Mouse (Mus musculus) heart, embryonic 12.5 days (tissue): ENCODE results near the gene Mcts2. TPM values are rescaled to one million over a fixed set of nuclear protein-coding genes. Genes with fewer than 3 reads are reported as not detected.

ENCODE experiments used
- ATAC-seq: fragments of 200-750 bp; cut with Nextera tagmentation; 2 replicates; pipeline ENCODE4 v1.8.0; 2017; ENCODE audit warnings: moderate TSS enrichment, moderate library complexity; ENCODE audit not compliant: insufficient number of reproducible peaks, low FRiP score
- H3K27ac ChIP-seq: fragments of 300-500 bp; sonication (generic); 2 replicates; pipeline ENCODE4 v1.5.1; 2016; ENCODE audit warnings: mild to moderate bottlenecking, moderate library complexity; ENCODE audit not compliant: poor library complexity, severe bottlenecking
- H3K27me3 ChIP-seq: fragments of 300-500 bp; sonication (generic); replicated peaks from 2 replicates; pipeline ENCODE4 v1.6.1; 2016; ENCODE audit warnings: mild to moderate bottlenecking, moderate library complexity
- H3K36me3 ChIP-seq: fragments of 300-500 bp; sonication (generic); 2 replicates; pipeline ENCODE4 v1.6.1; 2016; ENCODE audit warnings: mild to moderate bottlenecking, moderate library complexity
- H3K4me1 ChIP-seq: fragments of 300-500 bp; sonication (generic); replicated peaks from 2 replicates; pipeline ENCODE4 v1.6.1; 2016; ENCODE audit warnings: mild to moderate bottlenecking
- H3K4me2 ChIP-seq: fragments of 300-500 bp; sonication (generic); 2 replicates; pipeline ENCODE4 v1.6.1; 2016; ENCODE audit warnings: mild to moderate bottlenecking, moderate library complexity
- H3K4me3 ChIP-seq: fragments of 300-500 bp; sonication (generic); 2 replicates; pipeline ENCODE4 v1.5.1; 2016; ENCODE audit warnings: mild to moderate bottlenecking
- H3K9ac ChIP-seq: fragments of 300-500 bp; sonication (generic); 2 replicates; pipeline ENCODE4 v1.6.1; 2016; ENCODE audit warnings: mild to moderate bottlenecking, moderate library complexity
- H3K9me3 ChIP-seq: fragments of 300-500 bp; sonication (generic); replicated peaks from 2 replicates; pipeline ENCODE4 v1.6.1; 2016; ENCODE audit warnings: mild to moderate bottlenecking, moderate library complexity
- WGBS: fragments of 180-500 bp; shearing (Covaris S2); methylation state at CpG from one replicate; pipeline ENCODE4 v1.1.7; 2016; 5-methylcytosine and 5-hydroxymethylcytosine counted together
- polyA plus RNA-seq: library from polyadenylated mRNA; unstranded; fragments of >200 nt; fragmentation: Nextera tagmentation; extraction: Ambion mirVana; gene quantifications from 2 replicates; pipeline ENCODE4 v1.2.1, GENCODE M21; 2016

Gene Mcts2
- polyA plus RNA-seq, 1 experiment from 2014 or later = 25.2 TPM

DNA sequence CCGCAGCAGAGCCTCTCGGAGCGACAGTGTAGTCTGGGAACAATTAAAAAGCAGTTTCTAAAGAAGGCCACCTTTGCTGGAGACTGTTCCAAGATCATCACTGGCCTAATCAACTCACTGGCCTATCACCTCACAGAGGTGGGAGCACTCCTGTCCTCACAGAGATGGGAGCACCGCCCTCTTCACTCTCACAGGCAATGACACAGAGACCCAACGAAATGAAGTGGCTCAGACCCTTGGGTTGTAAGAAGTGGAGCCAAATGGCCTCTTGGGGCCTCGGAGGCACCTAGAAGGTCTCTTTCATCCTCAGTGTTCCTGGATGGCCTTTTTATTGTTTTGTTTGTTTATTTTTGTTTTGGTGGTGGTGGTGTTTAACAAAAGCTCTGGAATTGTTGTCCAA is 39.4 kb downstream of the Mcts2 start:
- no peak overlapping the region for H3K27ac ChIP-seq

DNA sequence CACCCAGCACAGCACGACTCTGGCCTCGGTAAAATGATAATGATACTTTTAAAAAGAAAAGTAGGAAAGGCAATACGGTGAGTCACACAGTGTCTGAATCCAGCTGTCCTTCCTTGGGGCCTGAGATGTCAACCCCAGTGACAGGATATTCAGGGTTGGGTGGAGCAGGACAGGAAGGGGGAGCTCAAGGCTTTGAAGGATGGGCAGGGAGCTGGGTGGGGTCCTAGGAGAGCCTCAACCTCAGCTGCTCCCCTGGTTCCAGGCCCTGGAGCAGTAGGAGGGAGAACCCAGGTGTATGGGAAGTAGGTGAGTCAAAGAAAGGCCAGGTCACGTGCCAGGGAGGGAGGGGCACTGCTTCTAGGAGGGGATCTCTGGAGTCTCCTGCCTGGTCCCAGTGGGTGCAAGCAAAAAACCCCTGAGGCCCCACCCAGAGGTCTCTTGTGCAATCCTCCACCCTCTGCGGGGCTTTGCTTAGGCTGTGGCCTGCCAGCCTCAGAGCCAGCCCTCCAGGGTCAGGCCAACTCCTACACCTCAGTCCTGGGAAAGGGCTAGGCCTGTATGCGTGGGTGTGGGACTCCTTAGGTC is 40.0 kb downstream of the Mcts2 start:
- Histone ChIP-seq H3K27me3 (no peaks in the 10 kb centered on the region), H3K9ac (peak overlapping the region; percentile 23; the same call in 1 of the 2 replicates), H3K9me3 (no peaks in the 10 kb centered on the region), H3K4me1 (peaks cover 53% of the 10 kb centered on the region), H3K4me3 (no peak overlapping the region), H3K27ac (peak overlapping the region; percentile 46; the same call in 1 of the 2 replicates), H3K36me3 (no peaks in the 10 kb centered on the region), H3K4me2 (no peak overlapping the region)
- WGBS = 62% methylated on average over 6 of the region's 6 CpGs
- ATAC-seq = no peak

More for the DNA sequence above, 39.4 kb downstream of the Mcts2 start:
- H3K4me3 ChIP-seq = no peak overlapping the region
- no peak overlapping the region for H3K9ac ChIP-seq
- 80% methylated on average over 6 of the region's 6 CpGs for whole genome bisulfite sequencing
- H3K4me1 ChIP-seq = peaks cover 49% of the 10 kb centered on the region
- H3K36me3 ChIP-seq = no peaks in the 10 kb centered on the region
- H3K9me3 ChIP-seq = no peaks in the 10 kb centered on the region
- no peaks in the 10 kb centered on the region for H3K27me3 ChIP-seq
- no peak overlapping the region for H3K4me2 ChIP-seq
- no peak for ATAC-seq

DNA sequence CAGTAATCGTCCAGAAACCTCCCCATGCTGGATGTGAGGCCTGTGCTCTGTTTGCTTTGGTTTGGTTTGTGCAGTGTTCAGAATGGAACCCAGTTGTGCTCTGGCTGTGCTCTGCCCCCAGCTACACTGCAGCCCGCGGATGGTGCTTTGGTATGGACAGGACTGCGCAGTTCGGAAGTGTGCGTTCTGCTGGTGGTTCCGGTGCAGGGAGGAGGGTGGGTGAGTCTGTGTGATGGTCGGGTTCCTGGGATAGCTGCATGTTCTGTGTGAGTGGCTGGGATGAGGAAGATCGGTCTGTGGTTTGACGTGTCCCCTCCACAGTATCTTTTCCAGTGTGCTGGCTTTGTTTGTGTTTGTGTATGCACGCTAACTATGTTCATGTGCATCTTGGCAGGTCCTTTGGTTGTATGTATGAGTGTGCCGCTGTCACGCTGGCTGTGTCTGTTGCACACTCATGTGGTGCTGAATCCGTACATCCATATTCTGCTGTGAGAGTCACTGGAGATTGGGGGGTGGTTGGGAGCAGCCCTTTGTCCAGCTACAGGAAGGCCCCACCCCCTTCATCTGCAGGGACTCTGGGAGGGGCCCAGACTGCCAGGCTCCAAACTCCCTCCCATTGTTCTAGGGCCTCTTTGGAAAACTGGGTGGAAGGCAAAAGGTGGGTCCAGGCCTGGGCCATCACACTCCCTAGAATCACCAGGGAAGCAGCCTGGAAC is 41.1 kb downstream of the Mcts2 start:
- 75% methylated on average over 14 of the region's 14 CpGs for WGBS
- ATAC-seq = peak; percentile 66
- Histone ChIP-seq H3K27me3 (no peaks in the 10 kb centered on the region), H3K9ac (0 out of 2 replicates have a peak overlapping the region, but pooled peaks have one; percentile 28), H3K4me2 (no peak overlapping the region), H3K4me1 (peaks cover 60% of the 10 kb centered on the region), H3K27ac (peak overlapping the region; percentile 84), H3K4me3 (no peak overlapping the region), H3K36me3 (no peaks in the 10 kb centered on the region), H3K9me3 (no peaks in the 10 kb centered on the region)

DNA sequence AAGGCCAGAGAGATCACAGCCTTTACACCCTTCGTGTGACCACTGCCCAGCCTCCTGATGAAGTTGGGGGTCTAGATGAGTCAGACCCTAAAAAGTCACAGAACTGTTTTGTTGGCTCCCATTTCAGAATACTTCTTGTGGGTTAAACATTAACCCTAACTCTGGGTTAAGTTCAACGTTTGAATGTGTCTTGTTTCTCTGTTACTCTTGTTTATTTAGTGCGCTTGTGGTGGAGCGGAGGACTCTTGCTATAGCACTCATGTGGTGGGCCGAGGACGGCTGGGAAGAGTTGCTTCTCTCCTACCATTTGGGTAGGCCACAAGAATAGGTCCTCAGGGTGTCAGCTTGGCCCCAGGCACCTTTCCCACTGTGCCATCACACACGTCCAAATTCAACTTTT is 41.8 kb downstream of the Mcts2 start:
- no peak overlapping the region for H3K9ac ChIP-seq
- peak overlapping the region; percentile 84 for H3K27ac ChIP-seq
- H3K4me2 ChIP-seq = no peak overlapping the region
- peaks cover 59% of the 10 kb centered on the region for H3K4me1 ChIP-seq
- no peaks in the 10 kb centered on the region for H3K9me3 ChIP-seq
- H3K4me3 ChIP-seq = no peak overlapping the region
- H3K27me3 ChIP-seq = no peaks in the 10 kb centered on the region
- ATAC-seq = no peak
- WGBS = 78% methylated on average over 7 of the region's 7 CpGs
- no peaks in the 10 kb centered on the region for H3K36me3 ChIP-seq

DNA sequence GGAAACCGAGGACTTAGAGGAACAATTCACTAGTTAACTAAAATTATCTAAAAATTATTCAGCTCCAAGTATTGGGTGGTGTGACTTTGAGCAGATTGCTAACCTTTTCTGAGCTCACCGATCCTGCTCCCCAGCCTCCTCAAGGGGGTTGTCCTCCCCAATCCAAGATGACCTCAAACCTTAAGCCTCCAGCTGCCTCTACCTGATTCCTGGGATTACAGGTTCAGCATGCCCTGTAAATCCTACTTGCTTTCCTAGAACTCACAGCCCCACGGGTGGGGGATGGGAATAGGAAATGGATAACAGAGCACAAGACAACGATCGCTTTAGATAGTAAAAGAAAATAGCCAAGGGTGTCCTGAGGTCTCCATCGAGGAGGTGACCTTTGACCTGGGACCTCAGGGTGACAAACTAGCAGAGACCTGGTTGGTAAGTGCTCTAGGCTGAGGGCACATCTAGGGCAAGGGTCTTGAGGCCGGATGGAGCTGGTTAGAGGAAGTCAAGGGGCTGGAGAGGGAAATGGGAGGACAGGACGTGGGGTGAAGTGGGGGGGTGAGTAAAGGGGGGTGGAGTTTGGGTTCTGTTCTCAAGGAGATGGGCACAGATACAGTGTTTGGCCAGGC is 42.3 kb downstream of the Mcts2 start:
- H3K4me1 ChIP-seq = peaks cover 58% of the 10 kb centered on the region
- no peak overlapping the region for H3K4me3 ChIP-seq
- no peaks in the 10 kb centered on the region for H3K9me3 ChIP-seq
- no peaks in the 10 kb centered on the region for H3K36me3 ChIP-seq
- H3K27me3 ChIP-seq = no peaks in the 10 kb centered on the region
- WGBS = 35% methylated on average over 8 of the region's 8 CpGs
- H3K9ac ChIP-seq = peak overlapping the region; percentile 41; the same call in 1 of the 2 replicates
- no peak; the same call in 1 of the 2 replicates for ATAC-seq
- H3K27ac ChIP-seq = peak overlapping the region; percentile 84
- peak overlapping the region; percentile 11; the same call in 1 of the 2 replicates for H3K4me2 ChIP-seq

DNA sequence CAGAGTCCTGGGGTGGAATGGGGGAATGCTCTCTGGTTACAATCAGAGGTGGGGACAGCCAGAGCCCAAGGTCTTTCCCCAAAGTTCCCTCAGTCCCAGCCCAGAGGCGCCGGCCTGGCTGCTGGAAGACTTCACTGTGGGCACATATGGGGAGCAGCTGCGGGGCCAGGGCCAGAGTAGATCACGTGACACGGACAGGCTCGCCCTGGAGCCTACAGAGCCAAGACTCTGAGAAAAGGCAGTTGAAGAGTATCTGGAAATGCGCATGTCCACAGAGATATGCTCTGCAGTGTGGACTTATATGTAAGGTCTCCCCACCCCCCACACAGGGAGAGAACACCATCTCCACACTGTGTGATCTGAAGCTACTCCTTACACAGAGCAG is 42.8 kb downstream of the Mcts2 start:
- Histone ChIP-seq H3K36me3 (no peaks in the 10 kb centered on the region), H3K9me3 (no peaks in the 10 kb centered on the region), H3K4me1 (peaks cover 60% of the 10 kb centered on the region), H3K4me3 (no peak overlapping the region), H3K4me2 (peak overlapping the region; percentile 11; the same call in 1 of the 2 replicates), H3K27ac (peak overlapping the region; percentile 84), H3K9ac (peak overlapping the region; percentile 41; the same call in 1 of the 2 replicates), H3K27me3 (no peaks in the 10 kb centered on the region)
- WGBS = 17% methylated on average over 7 of the region's 7 CpGs
- peak; percentile 85 for ATAC-seq

DNA sequence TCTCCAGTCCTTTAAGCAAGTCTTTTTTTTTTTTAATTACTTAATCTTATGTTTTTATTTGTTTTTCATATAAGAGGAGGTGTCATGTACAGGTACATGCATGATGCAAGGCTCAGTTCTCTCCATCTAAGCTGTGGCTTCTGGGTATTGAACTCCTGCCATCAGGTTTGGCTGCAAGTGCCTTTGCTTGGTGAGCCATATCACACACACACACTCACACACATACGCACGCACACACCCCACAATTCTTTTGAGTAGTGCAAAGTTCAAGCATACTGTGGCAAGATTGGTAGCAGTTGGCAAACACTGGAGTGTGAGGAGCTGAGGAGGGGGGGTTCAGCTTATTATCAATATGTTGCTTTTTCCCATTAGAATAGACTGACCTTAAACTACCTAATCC is 46.4 kb downstream of the Mcts2 start:
- no peak for ATAC-seq
- H3K36me3 ChIP-seq = no peaks in the 10 kb centered on the region
- H3K4me3 ChIP-seq = no peak overlapping the region
- peaks cover 56% of the 10 kb centered on the region for H3K4me1 ChIP-seq
- 91% methylated on average over 2 of the region's 2 CpGs for WGBS
- H3K9ac ChIP-seq = no peak overlapping the region
- no peak overlapping the region for H3K27ac ChIP-seq
- no peaks in the 10 kb centered on the region for H3K9me3 ChIP-seq
- no peaks in the 10 kb centered on the region for H3K27me3 ChIP-seq
- no peak overlapping the region for H3K4me2 ChIP-seq

DNA sequence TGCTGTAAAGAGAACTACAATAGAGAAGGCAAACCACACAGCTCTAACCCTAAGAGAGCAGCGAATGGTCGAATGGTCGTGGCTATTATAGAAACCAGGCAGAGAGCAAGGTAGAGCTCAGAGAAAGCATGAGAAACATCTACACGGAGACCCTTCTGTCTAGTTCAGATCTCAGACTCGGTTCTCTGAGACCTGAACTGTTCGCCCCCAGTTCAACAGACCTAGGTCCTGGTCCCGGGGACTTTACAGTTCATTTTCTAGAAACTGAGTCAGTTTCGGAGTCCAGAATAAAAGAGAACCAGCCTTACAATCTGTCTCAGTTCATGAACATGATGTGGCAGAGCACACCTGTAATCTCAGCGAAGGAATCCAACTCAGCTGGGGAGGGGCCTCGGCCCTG is 47.7 kb downstream of the Mcts2 start:
- Histone ChIP-seq H3K9me3 (no peaks in the 10 kb centered on the region), H3K4me1 (peaks cover 57% of the 10 kb centered on the region), H3K36me3 (no peaks in the 10 kb centered on the region), H3K4me2 (peak overlapping the region; percentile 84), H3K27me3 (no peaks in the 10 kb centered on the region), H3K9ac (peak overlapping the region; percentile 57), H3K27ac (peak overlapping the region; percentile 95), H3K4me3 (peak overlapping the region; percentile 74)
- no peak for ATAC-seq
- WGBS = 16% methylated on average over 10 of the region's 10 CpGs

DNA sequence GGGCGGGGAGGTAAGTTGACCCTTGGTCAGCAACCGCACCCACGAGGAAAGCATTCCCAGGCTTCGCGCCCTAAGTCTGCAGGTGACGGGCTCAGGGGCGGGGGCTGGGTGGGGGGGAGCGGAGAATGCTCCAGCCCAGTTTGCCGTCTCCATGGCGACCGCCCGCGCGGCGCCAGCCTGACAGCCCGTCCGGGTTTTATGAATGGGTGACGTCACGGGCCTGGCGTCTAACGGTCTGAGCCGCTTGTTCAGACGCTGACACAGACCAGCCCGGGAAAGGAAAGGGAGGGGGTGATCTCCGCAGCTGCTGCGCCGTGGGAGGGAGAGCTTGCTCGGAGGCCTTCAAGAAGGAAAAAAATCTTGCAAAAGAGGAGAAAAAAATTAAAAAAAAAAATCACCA is 48.1 kb downstream of the Mcts2 start:
- H3K4me1 ChIP-seq = peaks cover 57% of the 10 kb centered on the region

DNA sequence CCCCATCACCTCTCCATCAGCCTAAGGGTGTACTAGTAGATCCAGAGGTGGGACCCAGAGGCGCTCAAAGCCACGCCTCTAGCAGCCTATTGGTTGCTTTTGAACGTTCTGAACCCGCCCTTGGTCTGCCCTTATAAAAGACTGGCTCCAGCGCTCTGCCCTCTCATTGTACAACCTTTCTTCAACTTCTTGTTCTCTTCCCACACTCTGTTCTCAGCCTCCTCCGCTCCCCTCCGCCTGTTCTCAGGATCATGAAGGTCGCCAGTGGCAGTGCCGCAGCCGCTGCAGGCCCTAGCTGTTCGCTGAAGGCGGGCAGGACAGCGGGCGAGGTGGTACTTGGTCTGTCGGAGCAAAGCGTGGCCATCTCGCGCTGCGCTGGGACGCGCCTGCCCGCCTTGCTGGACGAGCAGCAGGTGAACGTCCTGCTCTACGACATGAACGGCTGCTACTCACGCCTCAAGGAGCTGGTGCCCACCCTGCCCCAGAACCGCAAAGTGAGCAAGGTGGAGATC is 49.3 kb downstream of the Mcts2 start, which contains the start of gene Id1:
TSS of gene Id1 (plus strand) at position 162 of the 512 bp plus-strand sequence.
- peak within 1 kb of the TSS; percentile 95 for H3K27ac ChIP-seq
- H3K27me3 ChIP-seq = no peaks in the 10 kb centered on the region
- ATAC-seq = peak; percentile 85
- WGBS = under 1% methylated on average over 28 of the region's 28 CpGs
- H3K4me2 ChIP-seq = peak within 1 kb of the TSS; percentile 84
- H3K9ac ChIP-seq = peak within 1 kb of the TSS; percentile 92
- peak within 1 kb of the TSS; percentile 74 for H3K4me3 ChIP-seq
- H3K9me3 ChIP-seq = no peaks in the 10 kb centered on the region
- H3K36me3 ChIP-seq = no peaks in the 10 kb centered on the region
- peaks cover 60% of the 10 kb centered on the region for H3K4me1 ChIP-seq

More for the DNA sequence above, 48.1 kb downstream of the Mcts2 start:
- Histone ChIP-seq H3K9me3 (no peaks in the 10 kb centered on the region), H3K4me3 (peak overlapping the region; percentile 74), H3K27me3 (no peaks in the 10 kb centered on the region), H3K36me3 (no peaks in the 10 kb centered on the region), H3K4me2 (peak overlapping the region; percentile 84), H3K9ac (peak overlapping the region; percentile 57), H3K27ac (peak overlapping the region; percentile 95)
- under 1% methylated on average over 27 of the region's 28 CpGs for WGBS
- peak; percentile 88 for ATAC-seq

DNA sequence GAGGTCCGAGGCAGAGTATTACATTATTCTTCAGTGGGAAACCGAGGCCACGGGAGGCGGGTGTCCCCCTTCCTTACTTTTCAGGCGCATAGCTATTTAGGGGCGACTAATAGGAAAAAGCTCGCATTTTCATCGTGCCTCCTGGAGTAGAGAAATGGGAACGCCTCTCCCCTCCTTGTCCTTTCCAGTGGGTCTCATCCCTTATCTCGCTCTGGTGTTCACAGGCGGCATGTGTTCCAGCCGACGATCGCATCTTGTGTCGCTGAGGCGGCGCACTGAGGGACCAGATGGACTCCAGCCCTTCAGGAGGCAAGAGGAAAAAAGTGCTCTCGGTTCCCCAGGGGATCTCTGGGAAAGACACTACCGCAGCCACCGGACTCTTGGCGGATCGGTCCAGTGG is 49.9 kb downstream of the Mcts2 start:
- peak overlapping the region; percentile 92 for H3K9ac ChIP-seq
- peak overlapping the region; percentile 84 for H3K4me2 ChIP-seq
- H3K36me3 ChIP-seq = no peaks in the 10 kb centered on the region
- H3K27me3 ChIP-seq = no peaks in the 10 kb centered on the region
- under 1% methylated on average over 22 of the region's 22 CpGs for WGBS
- H3K4me1 ChIP-seq = peaks cover 63% of the 10 kb centered on the region
- H3K9me3 ChIP-seq = no peaks in the 10 kb centered on the region
- ATAC-seq = no peak
- H3K4me3 ChIP-seq = peak overlapping the region; percentile 74
- peak overlapping the region; percentile 95 for H3K27ac ChIP-seq
